Mouse (Mus musculus): ENCODE data around the gene Mpv17l2.

The Mpv17l2 gene

DNA sequence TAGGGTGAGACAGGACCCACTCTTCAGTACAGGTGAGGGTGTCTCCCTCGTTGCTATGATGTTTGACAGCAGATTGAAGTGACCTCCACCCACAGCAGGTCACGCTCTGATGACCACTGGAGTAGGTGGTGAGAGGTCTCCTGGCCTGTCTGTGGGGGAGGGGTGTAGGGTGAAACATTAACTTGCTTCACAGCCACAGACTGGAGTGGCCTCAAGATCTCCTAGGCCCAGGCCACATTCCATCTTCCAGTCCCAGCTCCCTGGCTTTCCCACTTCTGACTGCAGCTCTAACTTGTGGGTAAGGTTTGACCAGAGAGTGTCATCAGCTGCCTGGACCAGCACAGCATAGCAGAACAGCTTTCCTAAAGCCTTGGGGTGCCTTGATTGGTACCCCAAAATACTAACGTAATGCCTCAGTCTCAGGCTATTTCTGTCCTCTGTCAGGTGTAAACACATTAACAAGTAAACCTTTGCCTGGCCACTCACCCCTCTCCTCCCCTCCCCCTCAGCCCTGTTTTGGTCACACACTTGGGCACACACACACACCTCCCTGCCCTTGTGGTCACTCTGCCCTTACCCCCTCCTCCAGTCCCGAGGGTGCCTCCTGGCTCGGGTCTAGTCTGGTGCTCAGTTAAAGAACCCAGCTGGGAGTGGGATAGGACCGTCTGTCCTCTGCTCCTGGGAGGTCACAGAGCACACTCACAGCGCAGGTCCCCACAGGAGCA lies 37.1 kb downstream of the Mpv17l2 start, which contains the start of gene Pde4c:
TSS of gene Pde4c (plus strand) at position 235 of the 725 bp plus-strand sequence.
- DNase-seq (ENCODE audit: low read depth, low spot score) = no peak

DNA sequence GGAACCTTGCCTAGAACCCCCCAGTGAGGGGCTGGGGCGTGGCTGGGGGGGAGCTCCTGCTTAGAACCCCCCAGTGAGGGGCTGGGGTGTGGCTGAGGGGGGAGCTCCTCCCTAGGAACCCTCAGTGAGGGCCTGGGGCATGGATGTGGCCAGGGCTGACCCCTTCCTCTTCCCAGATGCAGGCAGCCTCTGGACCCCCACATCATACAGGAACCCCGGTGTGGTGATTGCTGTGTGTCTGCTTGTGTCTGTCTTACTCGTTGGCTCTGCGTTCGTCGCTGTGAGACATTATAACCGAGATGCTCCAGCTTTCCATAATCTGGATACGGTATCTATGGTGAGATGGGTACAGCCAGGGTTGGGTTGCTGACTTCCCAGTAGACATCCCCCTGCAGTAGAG lies 39.1 kb downstream of the Mpv17l2 start:
- no peak for DNase-seq (ENCODE audit: low read depth, low spot score)

DNA sequence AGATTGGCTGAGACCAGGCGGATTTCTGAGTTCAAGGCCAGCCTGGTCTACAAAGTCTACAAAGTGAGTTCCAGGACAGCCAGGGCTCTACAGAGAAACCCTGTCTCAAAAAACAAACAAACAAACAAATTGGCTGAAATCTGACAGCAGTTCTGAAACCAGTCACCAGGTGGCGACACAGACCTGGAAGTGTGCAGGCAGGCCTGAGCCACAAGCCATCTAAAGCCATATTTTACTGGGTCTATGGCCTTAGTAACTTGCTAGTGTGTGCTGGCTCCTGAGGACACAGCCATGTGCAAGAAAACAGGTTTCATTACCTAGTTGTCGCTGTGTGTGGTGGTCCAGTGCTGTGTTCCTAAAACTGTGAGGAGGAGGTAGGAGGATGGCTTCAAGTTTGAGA lies 40.0 kb downstream of the Mpv17l2 start:
- peak; percentile 86 for DNase-seq (ENCODE audit: low read depth, low spot score)

GRCm38 (mm10) chr8:70719796-70720270 lies 40.9 kb downstream of the Mpv17l2 start:
- DNase-seq (ENCODE audit: low read depth, low spot score) = no peak

- DNase-seq (ENCODE audit: low read depth, low spot score) = peak; percentile 56
Observed at GRCm38 (mm10) chr8:70718297-70718696, 42.4 kb downstream of the Mpv17l2 start, which contains the start of gene Gm3336. Gene Gm3336, plus strand, starts transcription at chr8:70718543.

- no peak for DNase-seq (ENCODE audit: low read depth, low spot score)
Observed at GRCm38 (mm10) chr8:70716521-70717400, 44.0 kb downstream of the Mpv17l2 start.

GRCm38 (mm10) chr8:70715086-70715485 lies 45.7 kb downstream of the Mpv17l2 start:
- DNase-seq (ENCODE audit: low read depth, low spot score) = no peak

DNA sequence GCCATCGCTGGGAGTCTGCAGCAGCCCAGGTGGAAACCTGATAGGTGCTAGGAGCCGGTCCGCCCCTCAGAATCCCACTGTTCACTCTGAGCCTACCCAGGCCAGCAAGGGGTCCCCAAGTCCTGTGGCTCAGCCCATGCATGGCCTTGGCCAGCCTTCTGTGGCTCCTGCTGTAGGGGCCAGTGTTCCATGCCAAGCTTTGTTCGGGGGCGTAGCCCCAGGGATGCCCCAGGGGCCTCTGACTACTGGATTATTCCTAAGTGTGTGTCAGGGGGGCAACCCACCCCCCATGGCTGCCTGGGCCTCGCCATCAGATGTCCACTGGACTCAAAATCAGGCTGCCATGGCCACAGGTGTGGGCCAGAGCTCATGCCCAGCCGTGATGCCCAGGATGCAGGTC lies 46.8 kb downstream of the Mpv17l2 start:
- DNase-seq (ENCODE audit: low read depth, low spot score) = no peak

- DNase-seq (ENCODE audit: low read depth, low spot score) = no peak
Observed at GRCm38 (mm10) chr8:70711041-70711440, 49.7 kb downstream of the Mpv17l2 start.

GRCm38 (mm10) chr8:70710296-70710695 lies 50.5 kb downstream of the Mpv17l2 start:
- no peak for DNase-seq (ENCODE audit: low read depth, low spot score)

DNA sequence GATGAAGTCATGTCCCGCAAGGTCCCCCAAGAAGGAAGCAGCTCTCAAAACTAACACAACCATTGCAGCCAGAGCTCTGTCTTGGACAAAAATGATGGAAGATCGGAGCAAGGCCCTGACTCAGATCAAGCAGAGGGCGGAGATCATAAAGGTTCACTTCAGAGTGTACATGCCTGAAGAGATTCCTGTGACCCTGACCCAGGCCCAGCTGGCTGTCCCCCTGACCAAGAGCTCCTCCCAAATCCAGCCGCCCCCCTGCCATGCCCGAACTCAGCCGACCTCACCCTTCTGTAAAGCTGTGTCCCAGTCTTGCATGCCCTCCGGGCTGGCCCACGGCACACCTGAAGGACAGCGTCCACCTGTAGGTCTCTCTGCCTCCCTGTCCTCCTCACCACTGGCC lies 51.0 kb downstream of the Mpv17l2 start:
- no peak for DNase-seq (ENCODE audit: low read depth, low spot score)
